Mouse (Mus musculus) lung, adult 2 months (tissue): ENCODE measurements around the gene Myl6b.

ENCODE experiments used
- CTCF ChIP-seq: fragments of 200-500 bp; IDR thresholded peaks from 2 replicates; pipeline ENCODE4 v1.5.1; 2011; ENCODE audit warnings: mild to moderate bottlenecking, low read length, control low read depth; ENCODE audit not compliant: insufficient read depth
- POLR2A ChIP-seq: fragments of 200-500 bp; IDR thresholded peaks from 2 replicates; pipeline ENCODE4 v1.6.1; 2011; ENCODE audit warnings: low read depth, mild to moderate bottlenecking, control low read depth, low read length, borderline replicate concordance; ENCODE audit errors: extremely low read depth

DNA sequence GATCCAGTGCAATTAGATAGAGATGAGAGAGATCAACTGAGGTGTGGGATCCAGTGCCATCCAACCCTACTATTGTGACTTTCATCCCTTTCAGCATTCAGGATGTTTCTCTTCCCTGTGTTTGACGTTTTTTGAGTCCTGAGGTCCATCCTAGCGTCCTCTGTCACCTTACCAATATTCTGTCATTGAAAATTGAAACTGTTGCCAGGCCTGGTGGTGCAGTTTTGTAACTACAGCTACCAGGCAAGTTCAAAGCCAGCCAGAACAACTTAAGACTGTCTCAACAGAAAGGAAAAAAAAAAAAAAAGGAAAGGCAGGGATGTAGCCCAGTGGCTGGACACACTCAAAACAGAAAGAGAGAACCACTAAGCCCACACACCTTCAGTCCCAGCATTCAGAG, 3.2 kb downstream of the Myl6b start:
- no peak for TF ChIP-seq CTCF
- TF ChIP-seq POLR2A: no peak
